14 mouse cellular contexts compared by ENCODE assay signal in the genomic region with DNA sequence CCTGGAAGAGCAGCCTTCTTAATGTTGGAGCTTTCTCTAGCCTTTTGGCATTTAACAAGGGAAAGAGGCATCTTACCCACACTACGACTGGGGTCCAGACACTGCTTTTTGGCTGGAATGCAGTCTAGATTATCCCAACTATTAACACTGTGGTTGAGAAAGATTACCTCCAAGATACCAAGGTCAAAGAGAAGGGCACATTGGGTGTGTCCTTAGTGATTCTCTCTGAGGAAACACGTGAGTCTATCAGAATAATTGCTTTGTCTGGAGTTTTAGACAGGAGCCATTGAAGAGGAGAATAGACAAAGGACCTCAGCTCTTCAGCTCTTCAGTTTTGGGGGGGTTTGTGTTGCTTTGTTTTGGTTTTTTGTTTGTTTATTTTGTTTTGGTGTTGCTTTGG.
"Had no signal": no experiment of that assay in that cellular context is flagged by ENCODE, and none has a peak within 500 bp of the region (broad histone marks: within the 10 kb centered on the region; RNA-seq: fewer than 3 reads in every experiment).

No protein-coding gene starts in this region.

- DNase-seq: cerebellum, adult 9-11 months; cerebellum, postnatal 10 days; cerebellum, postnatal 14 days; cerebellum, postnatal 25 days; cerebellum, postnatal 36 days; embryo, embryonic 11 days; forebrain, postnatal 0 days; gastrocnemius, adult 2 months; gastrocnemius, postnatal 10 days; gastrocnemius, postnatal 14 days; gastrocnemius, postnatal 25 days; gastrocnemius, postnatal 36 days; heart, adult 18-20 months; heart, adult 2 months had no signal
